Mouse (Mus musculus): Measurements from ENCODE around the gene Bcl11b.

- TF ChIP-seq CTCF (IDR thresholded peaks at IDR 0.05; ENCODE audit: control insufficient read depth, insufficient read depth, insufficient replicate concordance, low read depth, low read length), result no peak
- no peak for TF ChIP-seq POLR2A (IDR thresholded peaks at IDR 0.05; ENCODE audit: control insufficient read depth, low read depth, low read length)
Observed at GRCm38 (mm10) chr12:107880748-107881147, 122.7 kb downstream of the Bcl11b start.

All from testis, adult 2 months (tissue).